Mouse (Mus musculus) heart, adult 2 months (tissue): ENCODE measurements around the gene Smad6.

Experiments used
- CTCF ChIP-seq: fragments of 200-600 bp; IDR thresholded peaks from 2 replicates; pipeline ENCODE4 v1.8.1; 2022; ENCODE audit warnings: antibody characterized with exemption, mild to moderate bottlenecking, moderate library complexity
- EP300 ChIP-seq: fragments of 200-500 bp; IDR thresholded peaks from 2 replicates; pipeline ENCODE4 v1.6.1; 2011; ENCODE audit warnings: low read depth, low read length, control low read depth; ENCODE audit not compliant: insufficient read depth
- POLR2A ChIP-seq: fragments of 200-500 bp; IDR thresholded peaks from 2 replicates; pipeline ENCODE4 v1.6.1; 2011; ENCODE audit warnings: mild to moderate bottlenecking, low read depth, low read length, control low read depth; ENCODE audit not compliant: insufficient read depth

GRCm38 (mm10) chr9:64060033-64060539 lies 38.2 kb upstream of the Smad6 start:
- TF ChIP-seq CTCF (peak; percentile 32), POLR2A (no peak), EP300 (no peak)
